Mouse (Mus musculus) MEL (cell line): ENCODE measurements around the gene Arfip1. TPM values are rescaled to one million over a fixed set of nuclear protein-coding genes. Genes with fewer than 3 reads are reported as not detected.

Source experiments
- DNase-seq: peaks from one replicate; pipeline ENCODE4 v3.0.0; 2011; ENCODE audit warnings: low read depth, low spot score
- H3K27ac ChIP-seq: 2 replicates; pipeline ENCODE4 v1.5.1; 2012; ENCODE audit warnings: low read depth, mild to moderate bottlenecking, control low read depth, low read length, moderate library complexity; ENCODE audit not compliant: control insufficient read depth
- H3K27me3 ChIP-seq, 2 experiments: fragments of 150-350 bp in 1 of 2; sonication (generic) in 1 of 2; 2 replicates each; pipeline ENCODE4 v1.6.1; 2012; ENCODE audit warnings: low read length in 2 of 2, mild to moderate bottlenecking in 2 of 2, improper control_type of control experiment in 1 of 2, moderate library complexity in 1 of 2; ENCODE audit not compliant: insufficient read depth in 2 of 2, control insufficient read depth in 1 of 2
- H3K36me3 ChIP-seq, 2 experiments: 2 replicates each; pipeline ENCODE4 v1.6.1; 2012 to 2014; ENCODE audit warnings: low read length in 2 of 2, improper control_type of control experiment in 1 of 2, inconsistent platforms in 1 of 2, mild to moderate bottlenecking in 1 of 2; ENCODE audit not compliant: insufficient read depth in 2 of 2, control insufficient read depth in 1 of 2
- H3K4me1 ChIP-seq, 2 experiments: fragments of 150-350 bp in 1 of 2; sonication (generic) in 1 of 2; 2 replicates each; pipeline ENCODE4 v1.6.1; 2012; ENCODE audit warnings: low read length in 2 of 2, improper control_type of control experiment in 1 of 2, mild to moderate bottlenecking in 1 of 2; ENCODE audit not compliant: insufficient read depth in 2 of 2, control insufficient read depth in 1 of 2
- H3K4me3 ChIP-seq, 2 experiments: fragments of 150-350 bp in 1 of 2; sonication (generic) in 1 of 2; 2 replicates each; pipeline ENCODE4 v1.5.1; 2012; ENCODE audit warnings: low read depth in 2 of 2, low read length in 2 of 2, mild to moderate bottlenecking in 2 of 2, moderate library complexity in 2 of 2, control low read depth in 1 of 2, improper control_type of control experiment in 1 of 2; ENCODE audit not compliant: control insufficient read depth in 1 of 2, insufficient read depth in 1 of 2
- H3K79me2 ChIP-seq: 2 replicates; pipeline ENCODE4 v1.6.1; 2012; ENCODE audit warnings: mild to moderate bottlenecking, low read length, moderate library complexity; ENCODE audit not compliant: control insufficient read depth, poor library complexity, insufficient read depth
- H3K9ac ChIP-seq: 2 replicates; pipeline ENCODE4 v1.6.1; 2012; ENCODE audit warnings: low read depth, mild to moderate bottlenecking, control low read depth, low read length, moderate library complexity; ENCODE audit not compliant: control insufficient read depth, poor library complexity, severe bottlenecking
- H3K9me3 ChIP-seq: fragments of 150-350 bp; sonication (generic); replicated peaks from 2 replicates; pipeline ENCODE4 v1.6.1; 2012; ENCODE audit warnings: mild to moderate bottlenecking, low read length, improper control_type of control experiment, moderate library complexity; ENCODE audit not compliant: insufficient read depth
- CHD1 ChIP-seq: IDR thresholded peaks from 2 replicates; pipeline ENCODE4 v1.6.1; 2012; ENCODE audit warnings: low read depth, mild to moderate bottlenecking, inconsistent platforms, low read length, improper control_type of control experiment
- CHD2 ChIP-seq: IDR thresholded peaks from 2 replicates; pipeline ENCODE4 v1.6.1; 2011; ENCODE audit warnings: low read length, improper control_type of control experiment
- E2F4 ChIP-seq: IDR thresholded peaks from 2 replicates; pipeline ENCODE4 v1.6.1; 2011; ENCODE audit warnings: low read depth, low read length, improper control_type of control experiment, borderline replicate concordance
- ELF1 ChIP-seq: IDR thresholded peaks from 2 replicates; pipeline ENCODE4 v1.6.1; 2014; ENCODE audit warnings: low read depth, mild to moderate bottlenecking, inconsistent platforms, low read length, improper control_type of control experiment, moderate library complexity
- ETS1 ChIP-seq: IDR thresholded peaks from 2 replicates; pipeline ENCODE4 v1.6.1; 2012; ENCODE audit warnings: low read depth, mild to moderate bottlenecking, inconsistent platforms, low read length, improper control_type of control experiment, moderate library complexity
- GABPA ChIP-seq: IDR thresholded peaks from 2 replicates; pipeline ENCODE4 v1.6.1; 2012; ENCODE audit warnings: low read depth, mild to moderate bottlenecking, inconsistent platforms, low read length, improper control_type of control experiment, moderate library complexity
- GATA1 ChIP-seq: IDR thresholded peaks from 2 replicates; pipeline ENCODE4 v1.6.1; 2011; ENCODE audit warnings: low read depth, low read length, improper control_type of control experiment
- HCFC1 ChIP-seq: IDR thresholded peaks from 2 replicates; pipeline ENCODE4 v1.6.1; 2012; ENCODE audit warnings: low read depth, mild to moderate bottlenecking, inconsistent platforms, low read length, improper control_type of control experiment, moderate library complexity
- JUND ChIP-seq: IDR thresholded peaks from 2 replicates; pipeline ENCODE4 v1.6.1; 2011; ENCODE audit warnings: low read depth, mild to moderate bottlenecking, improper control_type of control experiment, low read length
- KAT2A ChIP-seq: conservative IDR thresholded peaks from 2 replicates; pipeline ENCODE4 v1.6.1; 2012; ENCODE audit warnings: low read depth, low read length, improper control_type of control experiment, inconsistent platforms
- MAFK ChIP-seq: IDR thresholded peaks from 2 replicates; pipeline ENCODE4 v1.6.1; 2011; ENCODE audit warnings: low read depth, mild to moderate bottlenecking, low read length, improper control_type of control experiment, borderline replicate concordance
- MAX ChIP-seq: IDR thresholded peaks from 2 replicates; pipeline ENCODE4 v1.6.1; 2011; ENCODE audit warnings: low read length, improper control_type of control experiment
- MAZ ChIP-seq: IDR thresholded peaks from 2 replicates; pipeline ENCODE4 v1.6.1; 2012; ENCODE audit warnings: low read depth, mild to moderate bottlenecking, inconsistent platforms, low read length, improper control_type of control experiment
- MEF2A ChIP-seq: IDR thresholded peaks from 2 replicates; pipeline ENCODE4 v1.6.1; 2014; ENCODE audit warnings: low read depth, mild to moderate bottlenecking, inconsistent platforms, low read length, improper control_type of control experiment; ENCODE audit not compliant: poor library complexity, insufficient replicate concordance, severe bottlenecking; ENCODE audit errors: extremely low read depth
- MXI1 ChIP-seq: IDR thresholded peaks from 2 replicates; pipeline ENCODE4 v1.6.1; 2011; ENCODE audit warnings: mild to moderate bottlenecking, low read depth, low read length, improper control_type of control experiment
- MYB ChIP-seq: IDR thresholded peaks from 2 replicates; pipeline ENCODE4 v1.6.1; 2011; ENCODE audit warnings: mild to moderate bottlenecking, low read depth, low read length, improper control_type of control experiment
- MYC ChIP-seq: IDR thresholded peaks from 2 replicates; pipeline ENCODE4 v1.6.1; 2011; ENCODE audit warnings: low read depth, mild to moderate bottlenecking, low read length, improper control_type of control experiment, moderate library complexity
- NELFE ChIP-seq: IDR thresholded peaks from 2 replicates; pipeline ENCODE4 v1.6.1; 2011; ENCODE audit warnings: low read depth, low read length, improper control_type of control experiment
- NRF1 ChIP-seq: IDR thresholded peaks from 2 replicates; pipeline ENCODE4 v1.6.1; 2014; ENCODE audit warnings: low read depth, mild to moderate bottlenecking, inconsistent platforms, low read length, improper control_type of control experiment, moderate library complexity; ENCODE audit not compliant: poor library complexity, insufficient read depth, severe bottlenecking
- POLR2A ChIP-seq, 2 experiments: IDR thresholded peaks; 2 replicates each; pipeline ENCODE4 v1.6.1; 2011 to 2012; ENCODE audit warnings: low read length in 2 of 2, mild to moderate bottlenecking in 2 of 2, control low read depth in 1 of 2, improper control_type of control experiment in 1 of 2, low read depth in 1 of 2, moderate library complexity in 1 of 2; ENCODE audit not compliant: control insufficient read depth in 1 of 2, insufficient read depth in 1 of 2, poor library complexity in 1 of 2
- POLR2AphosphoS2 ChIP-seq: IDR thresholded peaks from 2 replicates; pipeline ENCODE4 v1.6.1; 2011; ENCODE audit warnings: low read length, improper control_type of control experiment
- POLR2AphosphoS5 ChIP-seq: IDR thresholded peaks from 2 replicates; pipeline ENCODE4 v1.6.1; 2012; ENCODE audit warnings: low read depth, borderline replicate concordance, mild to moderate bottlenecking, inconsistent platforms, low read length, moderate library complexity, mixed read lengths
- RCOR1 ChIP-seq: IDR thresholded peaks from 2 replicates; pipeline ENCODE4 v1.6.1; 2012; ENCODE audit warnings: low read depth, mild to moderate bottlenecking, inconsistent platforms, low read length, improper control_type of control experiment
- SMC3 ChIP-seq: IDR thresholded peaks from 2 replicates; pipeline ENCODE4 v1.6.1; 2011; ENCODE audit warnings: low read depth, low read length, improper control_type of control experiment
- TAL1 ChIP-seq: IDR thresholded peaks from 2 replicates; pipeline ENCODE4 v1.6.1; 2012; ENCODE audit warnings: mild to moderate bottlenecking, inconsistent platforms, low read length, moderate library complexity, mixed read lengths
- TBP ChIP-seq: IDR thresholded peaks from 2 replicates; pipeline ENCODE4 v1.8.0; 2011; ENCODE audit warnings: low read depth, low read length, improper control_type of control experiment
- UBTF ChIP-seq: IDR thresholded peaks from 2 replicates; pipeline ENCODE4 v1.6.1; 2012; ENCODE audit warnings: low read depth, mild to moderate bottlenecking, inconsistent platforms, low read length, improper control_type of control experiment, moderate library complexity, borderline replicate concordance; ENCODE audit not compliant: insufficient read depth
- USF1 ChIP-seq: IDR thresholded peaks from 2 replicates; pipeline ENCODE4 v1.6.1; 2014; ENCODE audit warnings: low read depth, mild to moderate bottlenecking, inconsistent platforms, low read length, improper control_type of control experiment, moderate library complexity
- ZC3H11A ChIP-seq: IDR thresholded peaks from 2 replicates; pipeline ENCODE4 v1.6.1; 2012; ENCODE audit warnings: low read depth, mild to moderate bottlenecking, inconsistent platforms, low read length, improper control_type of control experiment
- ZKSCAN1 ChIP-seq: IDR thresholded peaks from 2 replicates; pipeline ENCODE4 v1.6.1; 2012; ENCODE audit warnings: low read depth, mild to moderate bottlenecking, inconsistent platforms, low read length, improper control_type of control experiment, moderate library complexity
- ZMIZ1 ChIP-seq: IDR thresholded peaks from 2 replicates; pipeline ENCODE4 v1.6.1; 2012; ENCODE audit warnings: low read depth, mild to moderate bottlenecking, inconsistent platforms, low read length, improper control_type of control experiment, moderate library complexity
- ZNF384 ChIP-seq: IDR thresholded peaks from 2 replicates; pipeline ENCODE4 v1.6.1; 2012; ENCODE audit warnings: low read depth, mild to moderate bottlenecking, inconsistent platforms, low read length, improper control_type of control experiment
- polyA plus RNA-seq, 2 experiments: library from polyadenylated mRNA; stranded (reverse) in 1 of 2; unstranded in 1 of 2; fragments of >175 nt in 1 of 2; fragments of >200 nt in 1 of 2; gene quantifications; 2 replicates each; pipeline versions ENCODE4 v1.2.1 to v1.2.4; 2012; ENCODE audit warnings: low replicate concordance in 2 of 2, low read depth in 1 of 2; ENCODE audit not compliant: insufficient read length in 2 of 2, insufficient read depth in 1 of 2, missing spikeins in 1 of 2
- total RNA-seq: library from RNA; depleted of rRNA; stranded (reverse); fragments of 300-350 nt; gene quantifications from 2 replicates; pipeline ENCODE4 v1.2.3, GENCODE M21; 2012

Arfip1 gene
- total and polyA plus RNA-seq, 3 experiments = 12.5 to 15.4 TPM; not detected in 1

DNA sequence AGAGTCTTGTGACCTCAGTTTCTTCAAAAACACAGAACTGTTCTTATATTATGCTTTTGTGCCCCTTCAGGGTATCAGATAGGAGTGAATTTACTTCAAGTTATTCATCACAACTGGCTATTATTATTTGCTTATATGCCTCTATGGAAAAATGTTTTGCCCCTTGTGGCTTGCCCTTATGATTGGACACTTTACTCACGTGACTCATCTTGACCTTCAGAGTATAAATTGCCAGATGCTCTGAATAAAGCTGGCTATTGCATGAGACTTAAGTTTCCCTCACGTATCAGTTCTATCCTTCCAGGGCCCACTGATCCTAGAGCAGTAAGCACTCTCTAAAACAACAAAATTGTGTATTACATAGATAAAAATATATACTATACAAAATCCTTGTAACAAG lies 80.3 kb downstream of the Arfip1 start:
- Histone ChIP-seq H3K36me3 (peaks cover 0 to 9% of the 10 kb centered on the region in 2 experiments; a peak in 2 of 4 replicates), H3K9ac (no peak overlapping the region), H3K27ac (no peak overlapping the region), H3K27me3 (no peaks in the 10 kb centered on the region), H3K79me2 (no peaks in the 10 kb centered on the region), H3K9me3 (no peaks in the 10 kb centered on the region), H3K4me3 (no peak overlapping the region), H3K4me1 (peaks cover 0 to 10% of the 10 kb centered on the region in 2 experiments; a peak in 2 of 4 replicates)
- no peak for TF ChIP-seq GABPA
- TF ChIP-seq CHD2 = no peak
- no peak for TF ChIP-seq ZC3H11A
- no peak for TF ChIP-seq UBTF
- TF ChIP-seq JUND = no peak
- no peak for TF ChIP-seq POLR2AphosphoS2
- TF ChIP-seq MYB = no peak
- no peak for TF ChIP-seq TBP
- no peak for TF ChIP-seq NRF1
- no peak for TF ChIP-seq GATA1
- TF ChIP-seq RCOR1 = no peak
- TF ChIP-seq HCFC1 = no peak
- TF ChIP-seq CHD1 = no peak
- no peak for TF ChIP-seq TAL1
- TF ChIP-seq MAX = no peak
- no peak for TF ChIP-seq POLR2AphosphoS5
- no peak for TF ChIP-seq MAZ
- TF ChIP-seq MYC = no peak
- no peak for TF ChIP-seq E2F4
- TF ChIP-seq USF1 = no peak
- no peak for DNase-seq

DNA sequence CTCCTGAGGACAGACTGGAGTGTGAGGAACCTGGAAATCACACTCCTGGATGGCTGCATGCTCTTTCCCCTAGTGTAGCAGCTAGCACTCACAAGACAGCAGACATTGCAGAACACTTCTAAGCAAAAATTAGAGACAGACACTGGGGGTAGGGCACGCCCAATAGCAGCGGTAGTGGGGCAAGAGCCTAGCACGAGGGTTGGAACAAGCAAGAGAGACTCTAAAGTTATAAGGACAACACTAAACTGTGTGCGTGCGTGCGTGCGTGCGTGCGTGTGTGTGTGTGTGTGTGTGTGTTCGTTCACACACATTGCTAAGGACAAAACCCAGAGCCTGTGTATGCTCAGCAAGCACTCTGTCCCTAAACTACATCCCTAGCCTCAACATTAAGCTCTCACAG lies 81.9 kb downstream of the Arfip1 start:
- no peak overlapping the region for H3K27ac ChIP-seq
- H3K4me1 ChIP-seq = peaks cover 0 to 10% of the 10 kb centered on the region in 2 experiments; a peak in 2 of 4 replicates
- TF ChIP-seq POLR2AphosphoS5 (no peak), MAFK (no peak), POLR2A (IDR thresholded peaks at IDR 0.05; ENCODE audit: control insufficient read depth in 1 of 2, insufficient read depth in 1 of 2, low read depth in 1 of 2, low read length in 2 of 2, poor library complexity in 1 of 2) (no peak), CHD2 (no peak), MEF2A (no peak), MXI1 (no peak), MAX (no peak), ETS1 (no peak), TBP (no peak), ELF1 (no peak), TAL1 (no peak), KAT2A (no peak), NELFE (no peak), ZKSCAN1 (no peak), ZNF384 (no peak), SMC3 (no peak), ZMIZ1 (no peak), GATA1 (no peak)
- H3K4me3 ChIP-seq = no peak overlapping the region
- H3K27me3 ChIP-seq = no peaks in the 10 kb centered on the region
- H3K9ac ChIP-seq = no peak overlapping the region
- no peaks in the 10 kb centered on the region for H3K9me3 ChIP-seq
- DNase-seq = no peak
- H3K79me2 ChIP-seq = no peaks in the 10 kb centered on the region
- peaks cover 0 to 9% of the 10 kb centered on the region in 2 experiments; a peak in 2 of 4 replicates for H3K36me3 ChIP-seq
